Mouse (Mus musculus) ES-Bruce4 (cell line): ENCODE results near the gene Spp2. TPM values are rescaled to one million over a fixed set of nuclear protein-coding genes. Genes with fewer than 3 reads are reported as not detected.
A peak's percentile ranks its signal among the peaks of the same experiment; 100 is the strongest.

Experiments used
- H3K27ac ChIP-seq: 2 replicates; pipeline ENCODE4 v1.5.1; 2012; ENCODE audit warnings: low read length, inconsistent platforms; ENCODE audit not compliant: insufficient read depth
- H3K27me3 ChIP-seq: 2 replicates; pipeline ENCODE4 v1.6.1; 2012; ENCODE audit warnings: mild to moderate bottlenecking, low read length, inconsistent platforms; ENCODE audit not compliant: control insufficient read depth, poor library complexity, insufficient read depth, severe bottlenecking
- H3K36me3 ChIP-seq: 2 replicates; pipeline ENCODE4 v1.6.1; 2012; ENCODE audit warnings: inconsistent platforms, mild to moderate bottlenecking, low read length, moderate library complexity; ENCODE audit not compliant: control insufficient read depth, poor library complexity, insufficient read depth, severe bottlenecking
- H3K4me1 ChIP-seq: one replicate; pipeline ENCODE4 v1.8.1; 2011; ENCODE audit warnings: low read length; ENCODE audit not compliant: control insufficient read depth, insufficient read depth
- H3K4me3 ChIP-seq: 2 replicates; pipeline ENCODE4 v1.5.1; 2011; ENCODE audit warnings: low read depth, mild to moderate bottlenecking, low read length
- H3K9ac ChIP-seq: 2 replicates; pipeline ENCODE4 v1.6.1; 2012; ENCODE audit warnings: low read depth, mild to moderate bottlenecking, inconsistent platforms; ENCODE audit not compliant: poor library complexity, severe bottlenecking
- H3K9me3 ChIP-seq: replicated peaks from 2 replicates; pipeline ENCODE4 v1.6.1; 2012; ENCODE audit warnings: mild to moderate bottlenecking, low read length, inconsistent platforms; ENCODE audit not compliant: control insufficient read depth, poor library complexity, insufficient read depth, severe bottlenecking
- CTCF ChIP-seq: IDR thresholded peaks from one replicate; pipeline ENCODE4 v1.8.1; 2011; ENCODE audit warnings: low read depth, low read length
- EP300 ChIP-seq: IDR thresholded peaks from 2 replicates; pipeline ENCODE4 v1.6.1; 2011; ENCODE audit warnings: low read depth, low read length; ENCODE audit not compliant: insufficient read depth
- POLR2A ChIP-seq: IDR thresholded peaks from one replicate; pipeline ENCODE4 v1.8.1; 2011; ENCODE audit warnings: low read length; ENCODE audit not compliant: insufficient read depth
- polyA plus RNA-seq: library from polyadenylated mRNA; stranded (reverse); fragments of >200 nt; gene quantifications from 2 replicates; pipeline ENCODE4 v1.2.4, GENCODE M21; 2011; ENCODE audit warnings: low read depth; ENCODE audit not compliant: missing spikeins, insufficient read depth, insufficient read length

Gene Spp2
- polyA plus RNA-seq, 1 experiment = not detected

- H3K27ac ChIP-seq = peak overlapping the region; percentile 0; the same call in 1 of the 2 replicates
- H3K27me3 ChIP-seq = no peaks in the 10 kb centered on the region
- peaks cover 11% of the 10 kb centered on the region for H3K4me1 ChIP-seq
- H3K9me3 ChIP-seq = no peaks in the 10 kb centered on the region
- no peak overlapping the region for H3K4me3 ChIP-seq
- no peak for TF ChIP-seq POLR2A
- TF ChIP-seq CTCF = no peak
- no peak for TF ChIP-seq EP300
- no peak overlapping the region for H3K9ac ChIP-seq
- H3K36me3 ChIP-seq = no peaks in the 10 kb centered on the region
Measured at GRCm38 (mm10) chr1:88461096-88461495, 54.3 kb downstream of the Spp2 start.

DNA sequence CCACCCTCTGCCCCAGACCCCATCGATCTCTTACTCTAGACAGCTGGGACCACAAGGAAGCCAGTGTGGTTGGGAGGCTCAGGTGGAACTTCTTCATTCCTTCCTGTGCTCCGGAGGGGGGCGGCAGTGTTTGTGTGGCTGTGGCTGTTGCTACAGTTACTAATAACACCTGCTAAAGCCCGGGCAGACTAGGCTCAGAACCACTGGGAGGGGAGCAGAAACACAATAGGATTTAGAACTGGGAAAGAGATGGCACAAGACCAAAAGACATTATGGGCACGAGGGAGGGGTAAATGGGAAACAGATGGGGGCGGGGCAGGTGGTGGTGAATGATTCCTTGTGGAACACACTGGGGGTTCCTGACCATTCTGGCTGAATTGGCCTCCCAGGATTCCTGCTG, 55.7 kb downstream of the Spp2 start:
- H3K9me3 ChIP-seq = no peaks in the 10 kb centered on the region
- H3K27me3 ChIP-seq = no peaks in the 10 kb centered on the region
- H3K4me1 ChIP-seq = peaks cover 11% of the 10 kb centered on the region
- H3K36me3 ChIP-seq = no peaks in the 10 kb centered on the region
- H3K9ac ChIP-seq = no peak overlapping the region
- TF ChIP-seq EP300 (no peak), CTCF (no peak), POLR2A (no peak)
- no peak overlapping the region for H3K4me3 ChIP-seq
- H3K27ac ChIP-seq = no peak overlapping the region

DNA sequence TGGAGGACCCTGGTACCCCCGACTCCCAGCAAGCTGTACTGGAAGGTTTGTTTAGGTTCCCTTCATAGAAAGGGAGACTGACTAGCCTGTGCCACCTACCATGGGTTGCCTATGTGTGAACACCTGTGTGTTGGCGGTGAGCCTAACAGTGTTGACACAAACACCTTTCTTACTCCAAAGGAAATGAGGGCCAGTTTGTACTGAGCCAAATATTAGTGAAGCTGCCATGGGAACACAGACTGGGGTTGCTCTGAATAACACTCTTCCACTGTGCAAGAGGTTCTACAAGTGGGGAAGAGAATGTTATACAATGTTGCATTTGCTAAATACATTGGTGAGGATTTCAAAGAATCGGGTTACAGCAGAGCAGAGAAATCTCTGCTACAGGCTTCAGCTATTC, 56.5 kb downstream of the Spp2 start:
- H3K4me1 ChIP-seq = peaks cover 11% of the 10 kb centered on the region
- H3K27ac ChIP-seq = no peak overlapping the region
- H3K36me3 ChIP-seq = no peaks in the 10 kb centered on the region
- no peak overlapping the region for H3K4me3 ChIP-seq
- H3K27me3 ChIP-seq = no peaks in the 10 kb centered on the region
- peaks cover 5% of the 10 kb centered on the region; the same call in 1 of the 2 replicates for H3K9me3 ChIP-seq
- H3K9ac ChIP-seq = no peak overlapping the region
- TF ChIP-seq EP300 (no peak), POLR2A (no peak), CTCF (no peak)

DNA sequence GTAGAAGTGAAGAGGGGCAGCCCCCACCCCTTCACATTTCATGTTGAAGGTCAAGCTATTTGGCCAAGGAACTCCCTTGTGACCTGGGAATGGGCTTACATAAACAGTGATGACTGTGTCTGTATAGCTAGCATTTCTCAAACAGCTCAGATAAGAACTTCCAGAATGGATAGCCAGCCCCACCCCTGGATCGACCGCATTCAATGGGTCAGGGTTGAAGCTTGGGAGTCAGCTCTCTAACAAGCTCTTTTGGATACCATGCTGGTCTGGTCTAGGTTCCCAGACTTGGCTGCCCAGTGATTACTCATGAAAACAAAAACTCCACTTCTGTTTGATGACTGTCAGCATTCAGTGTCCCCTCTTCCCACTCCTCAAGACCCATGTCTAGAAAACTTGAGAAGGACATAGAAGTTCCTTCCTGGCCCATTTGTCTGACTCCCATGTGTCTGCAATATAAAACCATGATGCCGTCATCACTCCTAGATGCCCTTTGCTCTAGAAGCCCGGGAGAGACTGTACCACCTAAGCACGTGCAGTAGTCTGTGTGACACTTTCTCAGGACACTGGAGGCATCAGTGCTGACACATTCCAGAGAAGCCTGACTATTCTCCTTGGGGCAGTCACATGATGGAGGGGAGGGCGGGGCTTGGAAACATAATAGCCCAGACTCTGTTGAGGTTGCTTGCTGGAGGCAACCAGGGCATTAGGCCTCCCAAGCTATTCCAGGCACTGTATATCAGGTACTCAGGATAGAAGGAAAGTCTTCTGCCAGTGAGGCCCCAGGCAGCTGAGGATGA, 57.5 kb downstream of the Spp2 start:
- Histone ChIP-seq H3K4me1 (peaks cover 11% of the 10 kb centered on the region), H3K27me3 (no peaks in the 10 kb centered on the region), H3K36me3 (no peaks in the 10 kb centered on the region), H3K9me3 (peaks cover 9% of the 10 kb centered on the region; the same call in 1 of the 2 replicates), H3K27ac (no peak overlapping the region), H3K9ac (no peak overlapping the region), H3K4me3 (no peak overlapping the region)
- TF ChIP-seq CTCF = no peak
- peak; percentile 83 for TF ChIP-seq EP300
- TF ChIP-seq POLR2A = no peak

- no peak overlapping the region for H3K4me3 ChIP-seq
- TF ChIP-seq POLR2A (no peak), CTCF (peak; percentile 64), EP300 (no peak)
Measured at GRCm38 (mm10) chr1:88465722-88466121, 59.0 kb downstream of the Spp2 start.

DNA sequence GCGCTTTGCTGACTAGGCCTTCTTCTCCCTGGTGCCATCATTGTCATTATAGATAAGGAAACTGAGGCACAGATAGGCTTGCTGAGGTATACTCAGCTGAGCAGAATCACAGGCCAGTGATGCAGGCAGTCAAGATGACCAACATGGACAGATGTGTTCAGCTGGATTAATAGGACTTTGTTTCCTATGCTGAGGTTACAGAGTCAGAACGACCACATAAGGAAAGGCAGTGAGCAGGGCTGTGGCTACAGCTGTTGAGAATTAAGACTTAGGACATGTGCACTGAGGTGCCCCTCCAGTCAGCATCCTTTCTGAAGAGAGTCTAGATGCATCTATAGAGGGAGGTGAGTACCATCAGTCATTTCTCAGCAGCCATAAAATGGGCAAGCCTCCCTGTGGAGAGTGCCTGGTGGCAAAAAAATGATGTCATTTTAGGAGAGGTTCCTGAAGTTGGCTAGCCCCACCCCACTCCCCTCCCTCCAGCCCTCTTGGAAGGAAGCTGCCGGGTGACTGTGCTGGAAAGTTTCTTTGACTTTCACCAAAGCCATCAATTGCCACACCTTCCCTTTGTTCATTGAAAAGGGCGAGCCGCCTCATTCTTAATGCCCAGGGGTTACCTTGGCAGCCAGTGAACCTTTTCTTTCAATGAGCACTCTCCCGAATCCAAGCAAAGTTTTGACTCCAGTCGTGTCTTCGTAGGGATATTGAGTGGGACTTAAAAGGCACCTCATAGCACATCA, 59.7 kb downstream of the Spp2 start:
- TF ChIP-seq EP300 (0 out of 2 replicates have a peak, but pooled peaks have one; percentile 37), POLR2A (no peak), CTCF (no peak)
- H3K27me3 ChIP-seq = no peaks in the 10 kb centered on the region

More at GRCm38 (mm10) chr1:88465722-88466121, 59.0 kb downstream of the Spp2 start:
- H3K36me3 ChIP-seq = no peaks in the 10 kb centered on the region
- H3K4me1 ChIP-seq = peaks cover 9% of the 10 kb centered on the region
- H3K9me3 ChIP-seq = peaks cover 9% of the 10 kb centered on the region; the same call in 1 of the 2 replicates
- no peaks in the 10 kb centered on the region for H3K27me3 ChIP-seq
- H3K27ac ChIP-seq = peak overlapping the region; percentile 21; the same call in 1 of the 2 replicates
- no peak overlapping the region for H3K9ac ChIP-seq

More for the DNA sequence above, 59.7 kb downstream of the Spp2 start:
- Histone ChIP-seq H3K4me3 (no peak overlapping the region), H3K9ac (no peak overlapping the region), H3K9me3 (peaks cover 9% of the 10 kb centered on the region; the same call in 1 of the 2 replicates), H3K27ac (peak overlapping the region; percentile 41), H3K4me1 (peaks cover 9% of the 10 kb centered on the region), H3K36me3 (no peaks in the 10 kb centered on the region)
